Mouse (Mus musculus): ENCODE measurements at regions not wholly inside any gene's neighbourhood (a gene's known extent, or its start where the extent isn't known, plus 50 kb on each side); places are given as distances from the start of the nearest gene placed in this dataset.

DNA sequence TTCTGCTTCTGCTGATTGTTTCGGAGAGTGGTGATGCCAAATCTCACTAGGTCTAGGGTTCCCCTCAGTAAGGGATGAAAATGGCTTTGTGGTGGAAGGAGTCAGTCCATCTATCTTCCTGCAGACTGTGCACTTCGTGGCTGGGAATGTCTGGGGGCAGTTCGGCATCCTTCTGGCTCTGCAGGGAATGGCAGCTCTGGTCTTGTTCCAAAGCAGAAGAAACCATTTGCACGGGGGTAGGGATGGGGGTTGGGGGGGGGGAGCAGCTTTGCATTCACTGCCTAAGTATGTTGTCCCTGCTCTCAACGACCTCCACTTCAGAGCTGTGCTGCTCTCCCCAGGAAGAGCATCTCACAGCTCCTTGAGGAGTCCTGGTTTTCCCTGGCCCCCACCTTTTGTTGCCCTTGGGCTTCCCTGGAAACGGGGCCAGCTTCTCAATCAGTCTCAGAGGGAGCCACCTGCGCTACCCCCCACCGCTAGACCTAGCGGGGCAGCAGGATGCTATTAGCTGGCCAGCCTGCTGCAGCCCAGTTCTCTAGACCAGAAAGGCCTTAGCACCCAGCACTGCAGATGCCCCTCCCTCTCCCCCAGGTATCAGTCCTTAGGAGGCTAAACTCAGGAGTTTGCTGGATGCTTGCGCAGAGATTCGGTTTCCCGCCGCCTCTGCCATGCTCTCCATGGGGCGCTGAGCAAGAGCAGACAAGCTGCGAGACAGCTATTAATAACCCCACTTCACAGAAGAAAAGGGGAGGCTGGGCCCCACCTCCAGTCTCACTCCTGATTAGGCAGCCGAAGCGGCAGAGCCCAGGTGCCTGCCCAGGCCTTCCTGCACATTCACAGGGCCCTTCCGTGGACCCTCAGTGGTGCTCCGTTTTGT, 98.7 kb downstream of the 2410131K14Rik start:
- TF ChIP-seq CEBPB (IDR thresholded peaks at IDR 0.05; ENCODE audit: low read depth) (no peak), CTCF (IDR thresholded peaks at IDR 0.05; ENCODE audit: control insufficient read depth, insufficient read depth, insufficient read length) (no peak), MAX (IDR thresholded peaks at IDR 0.05) (no peak)

All from C2C12 (cell line).